Mouse (Mus musculus): ENCODE measurements at regions not wholly inside any gene's neighbourhood (a gene's known extent, or its start where the extent isn't known, plus 50 kb on each side); places are given as distances from the start of the nearest gene placed in this dataset.

DNA sequence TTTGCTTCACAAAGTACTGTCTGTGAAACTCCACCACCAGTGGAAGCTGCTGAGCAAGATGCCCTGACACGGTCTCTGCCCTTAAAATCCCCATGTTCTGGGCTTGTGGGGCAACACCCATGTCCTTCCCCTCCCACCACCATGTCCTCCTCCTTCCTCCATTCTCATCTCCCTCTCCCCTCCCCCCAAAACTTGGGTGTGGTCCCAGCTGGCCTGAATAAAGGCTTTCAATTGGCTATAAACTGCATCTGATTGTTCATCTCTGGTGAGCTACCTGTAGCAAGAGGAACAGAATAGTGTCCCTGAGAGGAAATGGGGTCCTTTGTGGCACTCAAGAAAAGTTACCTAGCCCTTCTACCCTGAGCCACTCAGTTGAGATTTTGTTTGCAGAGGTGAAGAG lies 91.8 kb downstream of the Slc16a9 start:
- no peak for ATAC-seq (ENCODE audit: insufficient read depth)
- WGBS: 51% methylated on average over 1 of the region's 1 CpGs

DNA sequence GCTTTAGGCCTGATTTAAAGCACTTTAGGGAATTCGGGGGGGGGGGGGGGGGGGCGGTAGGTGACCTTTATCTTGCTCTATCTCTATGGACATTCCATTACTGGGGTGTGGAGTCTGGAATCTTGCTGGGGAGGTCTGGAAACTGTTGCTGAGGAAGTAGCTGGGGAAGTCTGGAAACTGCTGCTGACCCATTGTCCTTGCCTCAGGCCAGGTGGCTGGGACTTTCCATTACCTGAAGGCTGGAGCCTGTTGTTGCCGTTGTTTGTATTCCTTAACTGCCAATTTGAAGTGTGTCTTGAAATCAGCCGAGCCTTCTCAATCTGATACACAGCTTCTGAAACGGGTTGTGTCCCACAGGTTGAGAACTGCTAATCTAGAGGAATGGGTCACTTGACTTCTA lies 80.9 kb upstream of the Fam13c start:
- Histone ChIP-seq H3K9ac (no peak overlapping the region), H3K27me3 (ENCODE audit: insufficient read depth, low read length) (no peaks in the 10 kb centered on the region), H3K4me1 (ENCODE audit: insufficient read depth) (no peaks in the 10 kb centered on the region; the same call in 1 of the 2 replicates), H3K4me2 (no peak overlapping the region), H3K9me3 (ENCODE audit: low read depth, low read length) (no peaks in the 10 kb centered on the region), H3K36me3 (ENCODE audit: insufficient read depth) (no peaks in the 10 kb centered on the region), H3K27ac (ENCODE audit: low read depth) (no peak overlapping the region), H3K4me3 (ENCODE audit: low read depth, low read length) (no peak overlapping the region)
- no peak for ATAC-seq (ENCODE audit: insufficient read depth)
- WGBS: 50% methylated on average over 5 of the region's 5 CpGs
- TF ChIP-seq CTCF (IDR thresholded peaks at IDR 0.05; ENCODE audit: low read depth): no peak
- DNase-seq: no peak

More for the DNA sequence above, 91.8 kb downstream of the Slc16a9 start:
- no peaks in the 10 kb centered on the region for H3K4me1 ChIP-seq (ENCODE audit: insufficient read depth)
- H3K9me3 ChIP-seq (ENCODE audit: low read depth, low read length): no peaks in the 10 kb centered on the region
- H3K36me3 ChIP-seq (ENCODE audit: insufficient read depth): no peaks in the 10 kb centered on the region
- no peak overlapping the region for H3K9ac ChIP-seq
- no peak for TF ChIP-seq CTCF (IDR thresholded peaks at IDR 0.05; ENCODE audit: low read depth)
- no peak for DNase-seq
- no peaks in the 10 kb centered on the region for H3K27me3 ChIP-seq (ENCODE audit: insufficient read depth, low read length)
- H3K27ac ChIP-seq (ENCODE audit: low read depth): no peak overlapping the region
- H3K4me3 ChIP-seq (ENCODE audit: low read depth, low read length): no peak overlapping the region
- no peak overlapping the region for H3K4me2 ChIP-seq

DNA sequence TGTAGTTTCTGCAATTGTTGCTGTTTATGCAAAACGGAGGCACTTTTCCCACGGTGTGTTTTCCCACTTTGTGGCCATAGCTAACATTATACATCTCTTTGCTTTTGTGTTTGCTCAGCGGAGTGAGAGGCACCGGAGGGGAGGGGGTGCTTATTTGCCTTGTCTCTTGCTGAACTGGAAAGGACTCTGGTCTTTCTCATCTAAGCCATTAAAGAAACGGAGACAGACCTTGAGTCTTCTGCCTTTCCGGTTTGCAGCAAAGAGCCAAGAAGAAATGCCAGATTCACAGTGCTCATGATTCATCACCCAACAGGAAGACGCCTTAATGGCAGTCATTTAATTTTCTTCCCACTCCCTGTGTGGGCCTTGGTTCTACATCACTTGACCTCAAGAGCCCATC lies 80.4 kb upstream of the Fam13c start:
- Histone ChIP-seq H3K4me2 (no peak overlapping the region), H3K27ac (ENCODE audit: low read depth) (no peak overlapping the region), H3K9ac (no peak overlapping the region), H3K9me3 (ENCODE audit: low read depth, low read length) (no peaks in the 10 kb centered on the region), H3K4me3 (ENCODE audit: low read depth, low read length) (no peak overlapping the region), H3K27me3 (ENCODE audit: insufficient read depth, low read length) (no peaks in the 10 kb centered on the region), H3K4me1 (ENCODE audit: insufficient read depth) (no peaks in the 10 kb centered on the region; the same call in 1 of the 2 replicates), H3K36me3 (ENCODE audit: insufficient read depth) (no peaks in the 10 kb centered on the region)
- 45% methylated on average over 7 of the region's 7 CpGs for WGBS
- no peak for ATAC-seq (ENCODE audit: insufficient read depth)
- no peak for TF ChIP-seq CTCF (IDR thresholded peaks at IDR 0.05; ENCODE audit: low read depth)
- DNase-seq: peak; percentile 23

DNA sequence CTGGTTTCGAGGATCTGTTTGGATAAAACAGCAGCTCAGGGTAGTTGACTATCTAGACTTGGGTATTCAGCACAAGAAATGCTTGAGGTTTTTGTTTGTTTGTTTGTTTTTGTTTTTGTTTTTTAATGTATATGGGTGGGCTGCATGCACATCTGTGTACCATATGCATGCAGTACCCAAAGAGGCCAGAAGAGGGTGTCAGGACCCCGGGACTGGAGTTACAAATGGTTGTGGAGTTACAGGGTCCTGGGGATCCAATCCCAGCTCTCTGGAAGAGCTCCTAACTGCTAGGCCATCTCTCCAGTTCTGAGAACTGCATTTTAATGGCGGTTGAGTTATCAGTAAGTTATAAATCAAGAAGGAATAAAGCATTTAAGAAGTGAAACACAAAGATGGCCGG lies 77.2 kb upstream of the Fam13c start:
- Histone ChIP-seq H3K27ac (ENCODE audit: low read depth) (no peak overlapping the region), H3K9ac (no peak overlapping the region), H3K36me3 (ENCODE audit: insufficient read depth) (no peaks in the 10 kb centered on the region), H3K4me1 (ENCODE audit: insufficient read depth) (no peaks in the 10 kb centered on the region; the same call in 1 of the 2 replicates), H3K4me3 (ENCODE audit: low read depth, low read length) (no peak overlapping the region), H3K4me2 (no peak overlapping the region), H3K9me3 (ENCODE audit: low read depth, low read length) (no peaks in the 10 kb centered on the region), H3K27me3 (ENCODE audit: insufficient read depth, low read length) (no peaks in the 10 kb centered on the region)
- ATAC-seq (ENCODE audit: insufficient read depth) (no peak), DNase-seq (peak; percentile 51)
- WGBS: 75% methylated on average over 4 of the region's 4 CpGs
- peak; percentile 65 for TF ChIP-seq CTCF (IDR thresholded peaks at IDR 0.05; ENCODE audit: low read depth)

DNA sequence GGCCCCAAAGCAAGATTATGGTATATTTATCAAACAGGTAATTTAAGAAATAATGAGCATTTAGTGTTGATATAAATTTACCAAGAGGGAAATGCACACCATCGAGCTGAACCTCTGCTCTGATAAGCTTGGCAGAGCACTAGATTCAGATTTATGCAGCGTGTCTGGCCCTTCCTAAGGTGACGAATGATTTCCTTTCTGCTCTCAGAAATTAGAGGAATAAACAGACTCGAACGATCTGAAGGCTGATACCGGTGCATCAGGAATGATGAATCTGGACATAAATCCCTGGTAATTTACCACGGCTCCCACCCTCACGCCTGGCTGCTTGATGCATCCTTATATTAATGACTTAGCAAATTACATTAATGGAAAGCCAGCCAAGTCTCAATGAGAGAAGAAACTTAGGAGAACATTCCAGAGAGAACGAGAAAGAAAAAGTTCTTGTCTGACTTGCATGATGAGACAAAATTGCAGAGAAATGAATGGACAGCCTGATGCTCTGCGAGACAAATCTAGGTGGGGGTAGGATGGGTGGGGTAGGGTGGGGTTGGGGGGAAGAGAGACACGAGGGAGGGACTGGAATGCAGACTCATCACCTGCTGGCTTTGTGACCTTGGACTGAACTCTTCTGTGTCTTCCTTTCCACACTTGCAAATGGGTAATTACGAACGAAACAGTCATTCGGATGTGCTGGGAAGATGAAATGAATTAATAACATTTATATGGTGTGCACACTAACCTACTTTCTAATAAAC lies 75.9 kb upstream of the Fam13c start:
- Histone ChIP-seq H3K4me1 (ENCODE audit: insufficient read depth) (no peaks in the 10 kb centered on the region; the same call in 1 of the 2 replicates), H3K27me3 (ENCODE audit: insufficient read depth, low read length) (no peaks in the 10 kb centered on the region), H3K4me2 (no peak overlapping the region), H3K36me3 (ENCODE audit: insufficient read depth) (no peaks in the 10 kb centered on the region), H3K9me3 (ENCODE audit: low read depth, low read length) (no peaks in the 10 kb centered on the region), H3K4me3 (ENCODE audit: low read depth, low read length) (no peak overlapping the region), H3K27ac (ENCODE audit: low read depth) (no peak overlapping the region), H3K9ac (no peak overlapping the region)
- WGBS: 34% methylated on average over 14 of the region's 14 CpGs
- TF ChIP-seq CTCF (IDR thresholded peaks at IDR 0.05; ENCODE audit: low read depth): no peak
- ATAC-seq (ENCODE audit: insufficient read depth) (no peak), DNase-seq (peak; percentile 15)

DNA sequence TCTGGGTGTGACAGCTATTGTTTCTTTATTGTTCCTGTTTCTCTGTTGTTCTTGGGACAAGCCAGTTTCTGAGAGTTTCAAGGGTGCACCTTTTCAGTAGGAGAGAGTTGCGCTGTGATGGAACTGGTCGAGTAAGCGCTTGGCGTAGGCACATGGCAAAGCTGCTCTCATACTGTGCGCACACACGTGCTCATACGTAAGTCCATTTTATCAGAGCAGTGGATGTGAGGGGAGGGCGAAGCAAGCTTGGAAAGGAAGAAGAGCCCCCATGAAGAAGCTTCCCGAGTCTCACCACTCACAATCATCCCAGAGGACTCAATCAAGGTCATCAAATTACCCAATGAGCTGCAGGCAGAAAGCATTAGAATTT lies 75.3 kb upstream of the Fam13c start:
- no peak for DNase-seq
- Histone ChIP-seq H3K27ac (ENCODE audit: low read depth) (no peak overlapping the region), H3K9me3 (ENCODE audit: low read depth, low read length) (no peaks in the 10 kb centered on the region), H3K36me3 (ENCODE audit: insufficient read depth) (no peaks in the 10 kb centered on the region), H3K9ac (no peak overlapping the region), H3K4me1 (ENCODE audit: insufficient read depth) (no peaks in the 10 kb centered on the region; the same call in 1 of the 2 replicates), H3K4me3 (ENCODE audit: low read depth, low read length) (no peak overlapping the region), H3K27me3 (ENCODE audit: insufficient read depth, low read length) (no peaks in the 10 kb centered on the region), H3K4me2 (no peak overlapping the region)
- 90% methylated on average over 9 of the region's 9 CpGs for WGBS
- TF ChIP-seq CTCF (IDR thresholded peaks at IDR 0.05; ENCODE audit: low read depth): no peak
- ATAC-seq (ENCODE audit: insufficient read depth): no peak

DNA sequence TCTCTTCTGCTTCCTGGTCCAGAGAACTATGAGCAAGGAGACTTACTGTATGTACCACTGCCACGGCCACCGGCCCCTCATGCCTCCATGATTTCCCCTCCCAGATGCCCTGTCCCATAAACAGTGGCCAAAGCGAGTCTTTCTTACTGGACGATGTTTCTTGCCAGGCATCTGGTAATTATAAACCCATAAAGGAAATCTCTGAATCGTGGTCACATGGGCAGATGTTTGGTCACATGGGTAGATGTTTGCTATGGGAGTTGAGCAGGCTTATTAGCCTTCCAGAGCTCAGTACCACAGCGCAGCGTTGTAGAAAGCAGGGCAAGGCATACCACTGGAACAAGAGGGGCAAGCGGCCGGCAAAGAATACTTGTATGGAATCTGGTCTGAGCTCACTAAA lies 74.8 kb upstream of the Fam13c start:
- WGBS: 84% methylated on average over 9 of the region's 9 CpGs

More for the DNA sequence above, 74.8 kb upstream of the Fam13c start:
- no peak for ATAC-seq (ENCODE audit: insufficient read depth)
- no peak overlapping the region for H3K4me3 ChIP-seq (ENCODE audit: low read depth, low read length)
- no peaks in the 10 kb centered on the region for H3K36me3 ChIP-seq (ENCODE audit: insufficient read depth)
- TF ChIP-seq CTCF (IDR thresholded peaks at IDR 0.05; ENCODE audit: low read depth): no peak
- no peak overlapping the region for H3K4me2 ChIP-seq
- H3K27me3 ChIP-seq (ENCODE audit: insufficient read depth, low read length): no peaks in the 10 kb centered on the region
- no peak for DNase-seq
- no peak overlapping the region for H3K9ac ChIP-seq
- H3K4me1 ChIP-seq (ENCODE audit: insufficient read depth): no peaks in the 10 kb centered on the region
- no peak overlapping the region for H3K27ac ChIP-seq (ENCODE audit: low read depth)
- no peaks in the 10 kb centered on the region for H3K9me3 ChIP-seq (ENCODE audit: low read depth, low read length)

Measured in lung, embryonic 14.5 days (tissue).